Mouse (Mus musculus): ENCODE data around the gene Cln5.

Cln5 gene

DNA sequence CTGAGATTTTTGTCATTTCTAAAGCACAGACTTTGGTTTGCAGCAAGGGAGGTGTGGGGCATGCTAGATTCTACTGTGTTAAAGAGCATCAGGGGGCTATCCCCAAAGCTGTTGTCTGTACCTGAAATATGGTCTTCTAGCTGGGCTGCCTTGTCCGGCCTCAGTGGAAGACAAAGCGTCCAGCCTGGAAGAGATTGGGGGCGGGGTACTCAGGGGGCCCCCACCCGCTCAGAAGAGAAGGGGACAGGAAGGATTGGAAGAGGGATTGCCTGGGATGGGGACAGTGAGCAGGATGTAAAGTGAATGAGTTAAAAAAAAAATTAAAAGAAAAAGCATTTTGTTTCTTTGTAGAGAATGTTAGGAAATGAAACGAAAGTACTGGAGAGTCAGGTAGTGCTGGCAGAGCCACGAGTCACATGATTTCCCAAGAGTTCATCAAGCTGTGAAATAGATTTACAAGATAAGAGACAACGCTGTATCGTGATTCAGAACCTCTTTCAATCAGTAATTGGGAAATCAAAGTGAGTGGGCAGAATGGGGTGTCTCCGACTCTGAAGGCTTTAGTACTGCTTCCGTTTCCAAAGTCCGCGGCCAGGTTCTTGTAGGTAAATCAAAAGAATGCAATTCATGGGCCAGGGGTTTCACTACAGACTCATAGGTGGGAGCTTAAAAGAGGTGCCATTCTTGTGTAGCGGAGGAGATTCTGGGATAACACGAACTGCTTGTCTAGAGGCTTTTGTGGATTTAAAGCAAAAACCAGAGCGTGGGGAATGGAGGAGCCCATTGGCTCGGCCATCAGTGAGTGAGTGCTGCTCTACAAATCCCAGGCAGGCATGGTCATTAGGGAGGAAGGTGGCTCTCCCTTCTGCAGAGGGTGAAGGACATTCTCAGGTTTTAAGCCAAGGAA lies 8.2 kb downstream of the Cln5 start:
- DNase-seq (ENCODE audit: low read depth in 1 of 2, low spot score in 2 of 2) = no peak

DNA sequence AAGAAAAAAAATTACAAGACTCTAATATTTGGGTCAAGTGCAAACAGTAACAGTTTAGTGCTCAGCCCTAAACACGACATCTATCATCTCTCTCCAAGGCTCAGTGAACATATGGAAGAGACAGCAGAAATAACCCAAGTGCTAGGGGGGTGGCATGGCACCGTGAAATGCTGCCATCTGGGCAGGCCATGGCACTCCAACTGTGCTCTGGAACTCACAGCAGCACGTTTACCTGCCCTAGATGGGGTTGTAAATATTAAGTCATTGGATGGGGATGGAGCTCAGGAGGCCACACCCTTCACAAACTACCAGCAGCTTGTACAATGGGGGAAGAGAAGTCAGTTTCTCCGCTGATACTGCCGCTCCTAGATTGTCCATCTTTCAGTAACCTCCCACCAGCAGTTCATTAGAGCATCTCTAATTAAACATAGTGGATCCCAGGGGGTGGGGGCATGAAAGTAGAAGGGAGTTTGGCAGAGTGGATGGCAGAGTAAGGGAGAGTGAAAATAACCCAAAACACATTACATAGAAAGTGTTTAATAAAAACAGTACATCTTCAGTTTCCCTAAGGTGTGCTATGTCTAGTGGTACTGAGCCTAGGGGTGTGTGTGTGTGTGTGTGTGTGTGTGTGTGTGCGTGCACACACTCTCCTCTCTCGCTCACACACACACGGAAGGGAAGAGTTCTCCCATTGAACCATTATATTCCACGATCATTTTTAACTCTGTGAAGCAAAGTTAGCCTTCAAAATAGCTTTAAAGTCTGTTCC lies 9.4 kb downstream of the Cln5 start:
- DNase-seq (ENCODE audit: low read depth in 1 of 2, low spot score in 2 of 2) = no peak

DNA sequence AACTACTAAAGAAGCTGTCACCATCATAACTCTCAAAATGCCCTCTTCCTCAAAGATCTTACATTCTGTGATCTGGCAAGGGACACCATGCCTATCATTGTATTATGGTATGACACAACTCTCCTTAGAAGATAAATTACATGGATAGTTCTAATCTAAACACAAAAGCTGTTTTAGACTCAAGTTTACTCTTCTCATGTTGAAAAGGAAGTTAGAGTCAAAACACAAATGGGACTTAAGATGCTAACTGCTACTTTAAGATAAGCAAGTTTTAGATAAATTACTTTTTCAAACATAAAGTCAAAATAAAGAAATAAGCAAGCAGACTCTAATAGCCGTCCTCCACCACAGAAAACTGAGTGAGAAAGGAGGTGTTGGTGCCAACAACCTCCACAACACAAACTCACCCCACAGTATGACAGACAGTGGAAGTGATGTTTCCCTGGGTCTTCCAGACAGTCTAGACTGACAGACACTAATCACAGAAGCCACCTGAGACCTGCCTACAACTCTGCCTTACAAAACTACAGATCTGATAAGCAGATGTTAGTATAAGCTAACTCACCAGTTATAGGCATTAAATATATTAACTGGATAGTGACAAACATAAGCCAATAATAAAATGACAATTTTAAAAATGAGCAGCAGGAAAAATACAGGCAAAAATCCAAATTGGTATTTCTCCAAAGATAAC lies 16.0 kb downstream of the Cln5 start:
- no peak for DNase-seq (ENCODE audit: low read depth in 1 of 2, low spot score in 2 of 2)

DNA sequence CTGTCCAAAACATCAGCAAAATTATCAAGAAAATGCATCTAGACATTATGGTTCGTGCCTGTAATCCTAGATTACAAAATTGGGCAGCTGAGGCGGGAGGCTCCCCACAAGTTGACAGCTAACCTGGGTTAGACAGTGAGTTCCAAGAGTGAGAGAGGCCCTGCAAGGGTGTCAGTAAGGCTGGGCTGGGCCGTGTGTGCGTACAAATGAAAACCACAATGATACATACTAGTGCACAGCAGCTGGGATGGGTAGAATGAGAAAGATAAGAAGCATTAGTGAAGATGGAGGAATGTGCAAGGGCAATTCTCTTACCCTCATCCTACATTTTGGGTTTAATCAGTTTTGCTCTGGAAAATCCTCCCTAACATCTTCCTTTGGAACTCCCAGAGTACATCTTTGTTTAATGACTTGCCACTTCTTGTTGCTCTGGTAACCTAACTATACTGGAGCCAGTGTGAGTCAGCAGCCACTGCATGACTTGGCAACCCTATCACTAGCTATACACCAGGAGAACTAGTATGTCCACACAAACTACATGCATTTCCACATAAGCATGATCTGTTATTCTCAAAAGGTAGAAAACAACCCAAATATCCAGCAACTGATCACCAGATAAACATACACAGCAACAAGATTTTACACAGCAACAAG lies 16.8 kb downstream of the Cln5 start:
- no peak for DNase-seq (ENCODE audit: low read depth in 1 of 2, low spot score in 2 of 2)

DNA sequence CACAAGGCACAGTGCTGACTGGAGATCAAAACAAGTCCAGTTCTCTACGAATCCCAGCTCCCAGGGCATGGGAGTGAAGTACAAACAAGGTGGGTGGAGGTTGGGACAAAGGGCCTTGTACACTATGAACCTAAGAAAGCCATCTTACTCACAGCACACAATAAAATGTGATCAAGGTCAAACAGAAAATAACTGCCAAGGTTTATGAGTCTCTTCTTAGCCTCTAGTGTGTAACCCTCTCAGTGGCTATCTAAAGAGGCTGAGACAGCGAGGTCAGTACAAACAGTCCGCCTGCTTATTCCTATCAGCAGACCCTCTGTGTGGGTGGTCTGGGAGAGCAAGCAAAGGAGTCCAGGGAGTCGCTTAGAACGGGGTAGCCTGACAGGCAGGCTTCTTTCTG lies 17.8 kb downstream of the Cln5 start:
- DNase-seq (ENCODE audit: low read depth in 1 of 2, low spot score in 2 of 2) = no peak

DNA sequence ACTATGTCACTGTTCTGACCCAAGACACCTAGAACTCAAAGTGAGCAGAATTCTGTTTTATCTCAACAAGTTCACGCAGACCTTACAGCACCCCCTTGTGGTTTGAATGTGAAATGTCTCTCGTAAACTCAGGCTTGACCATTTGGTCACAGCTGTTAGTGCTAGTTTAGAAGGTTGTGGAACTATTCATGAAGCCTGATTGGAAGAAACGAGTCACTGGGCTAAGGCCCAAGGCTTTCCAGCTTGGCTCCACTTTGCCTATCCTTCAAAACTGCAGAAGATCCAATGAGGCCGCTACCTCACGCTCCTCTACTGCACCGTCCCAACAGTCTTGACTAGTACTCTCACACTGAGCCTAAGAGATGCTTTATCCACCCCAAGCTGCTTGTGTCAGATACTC lies 18.6 kb downstream of the Cln5 start:
- DNase-seq (ENCODE audit: low read depth in 1 of 2, low spot score in 2 of 2) = no peak

DNA sequence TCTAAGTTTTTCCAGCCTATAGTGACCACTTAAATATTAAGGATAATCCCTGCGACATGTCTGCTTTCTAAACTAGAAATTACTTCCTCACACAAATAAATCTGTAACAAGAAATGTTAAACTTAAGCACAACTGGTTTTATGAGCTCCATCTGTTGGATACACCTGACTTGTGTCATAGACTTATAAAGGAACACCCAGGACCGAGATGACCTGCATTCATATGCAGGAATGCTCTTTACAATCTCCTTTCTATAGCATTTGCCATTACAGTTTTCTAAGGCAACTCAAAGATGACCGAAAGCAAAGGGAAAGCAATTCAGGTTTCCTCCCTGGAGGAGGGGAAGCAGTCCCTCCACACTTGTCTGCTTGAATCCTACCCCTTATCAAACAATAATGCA lies 23.2 kb downstream of the Cln5 start:
- no peak for DNase-seq (ENCODE audit: low read depth in 1 of 2, low spot score in 2 of 2)

DNA sequence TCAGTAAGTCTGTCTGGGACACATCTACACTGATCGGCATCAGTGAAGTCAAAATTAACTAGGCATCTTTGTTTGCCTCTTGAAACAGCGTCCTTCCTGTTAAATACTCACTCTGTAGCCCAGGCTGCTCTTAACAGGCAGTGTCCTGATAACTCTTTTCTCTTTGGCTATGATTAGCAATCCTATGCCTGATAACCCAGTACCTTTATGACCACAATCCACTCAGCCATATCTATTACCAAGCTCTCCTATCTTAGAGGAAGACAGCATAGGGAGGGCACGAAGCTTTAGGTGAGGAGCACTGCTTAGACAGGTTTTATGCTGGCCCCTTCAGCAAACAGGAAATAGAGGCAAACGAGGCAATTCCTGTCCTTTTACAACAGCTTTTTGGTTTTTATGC lies 23.7 kb downstream of the Cln5 start:
- no peak for DNase-seq (ENCODE audit: low read depth in 1 of 2, low spot score in 2 of 2)

DNA sequence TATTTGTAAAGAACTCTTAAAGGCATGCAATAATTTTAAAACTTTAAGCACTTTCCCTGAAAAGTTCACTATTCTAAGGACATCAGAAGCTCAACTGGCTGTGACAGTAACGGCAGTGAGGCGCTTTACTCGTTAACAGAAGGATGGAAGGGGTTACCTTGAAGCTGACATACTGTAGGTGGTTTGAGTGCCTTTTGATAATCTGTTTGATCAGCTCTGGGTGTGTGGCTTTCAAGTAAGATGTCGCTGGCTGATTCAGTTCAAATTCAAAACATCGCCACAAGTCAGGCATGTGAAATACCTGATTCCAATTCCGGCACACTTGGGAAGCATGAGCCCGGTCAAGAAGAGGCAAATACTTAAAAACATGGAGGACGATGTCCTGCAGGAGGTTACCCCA lies 25.0 kb downstream of the Cln5 start:
- no peak for DNase-seq (ENCODE audit: low read depth in 1 of 2, low spot score in 2 of 2)

DNA sequence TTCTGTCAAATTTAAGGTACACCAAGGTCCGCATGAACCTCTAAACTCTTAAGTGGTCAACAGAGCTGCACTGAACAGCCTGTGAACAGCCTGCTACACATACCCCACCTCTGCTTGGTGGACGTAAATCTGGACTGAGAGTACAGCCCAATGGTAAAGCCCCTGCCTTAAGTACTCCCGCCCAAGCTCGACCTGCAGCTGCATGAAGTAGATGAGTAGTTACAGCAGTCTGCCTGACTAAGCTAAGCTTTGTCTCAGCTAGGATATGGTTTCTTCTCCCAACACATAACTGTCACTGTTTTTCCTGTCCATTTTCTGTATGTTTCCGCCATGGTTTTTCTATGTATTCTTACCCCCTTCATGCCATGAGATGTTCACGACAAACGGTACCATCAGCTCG lies 25.8 kb downstream of the Cln5 start:
- no peak for DNase-seq (ENCODE audit: low read depth in 1 of 2, low spot score in 2 of 2)

DNA sequence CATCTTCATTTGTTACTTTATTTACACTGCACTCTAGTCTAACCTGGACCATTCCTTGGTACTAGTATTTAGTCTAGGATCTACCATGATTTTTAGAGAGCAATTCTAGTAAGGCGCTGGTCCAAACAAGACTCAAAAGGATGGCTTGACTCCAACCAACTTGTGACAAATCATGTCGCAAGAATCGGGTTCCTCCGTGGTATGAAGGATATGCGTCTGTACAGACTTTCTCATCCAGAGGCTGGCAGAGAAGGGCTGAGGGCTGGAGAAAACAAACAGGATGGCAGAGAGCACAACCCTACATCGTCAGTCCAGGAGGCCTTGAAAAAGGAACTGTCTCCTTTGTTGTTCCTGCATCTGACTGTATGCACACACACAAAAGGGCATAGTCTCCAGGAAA lies 26.6 kb downstream of the Cln5 start:
- no peak for DNase-seq (ENCODE audit: low read depth in 1 of 2, low spot score in 2 of 2)

DNA sequence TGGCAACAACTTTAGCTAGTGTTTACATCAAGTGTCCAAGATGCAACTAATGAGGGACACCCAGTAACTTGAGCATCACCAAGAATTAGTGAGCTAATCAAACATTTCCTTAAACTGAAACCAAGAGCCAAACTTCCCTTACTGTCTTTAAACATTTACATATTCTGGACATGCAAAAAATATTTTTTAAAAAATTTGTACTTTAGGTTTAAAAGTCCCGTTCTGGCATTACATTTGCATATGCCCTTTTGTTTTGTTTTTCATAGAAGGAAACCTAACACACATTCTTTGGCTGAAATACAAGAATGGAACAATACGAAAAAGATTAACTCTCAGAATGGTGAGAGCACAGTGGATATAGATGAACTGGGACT lies 28.2 kb downstream of the Cln5 start:
- no peak for DNase-seq (ENCODE audit: low read depth in 1 of 2, low spot score in 2 of 2)

DNA sequence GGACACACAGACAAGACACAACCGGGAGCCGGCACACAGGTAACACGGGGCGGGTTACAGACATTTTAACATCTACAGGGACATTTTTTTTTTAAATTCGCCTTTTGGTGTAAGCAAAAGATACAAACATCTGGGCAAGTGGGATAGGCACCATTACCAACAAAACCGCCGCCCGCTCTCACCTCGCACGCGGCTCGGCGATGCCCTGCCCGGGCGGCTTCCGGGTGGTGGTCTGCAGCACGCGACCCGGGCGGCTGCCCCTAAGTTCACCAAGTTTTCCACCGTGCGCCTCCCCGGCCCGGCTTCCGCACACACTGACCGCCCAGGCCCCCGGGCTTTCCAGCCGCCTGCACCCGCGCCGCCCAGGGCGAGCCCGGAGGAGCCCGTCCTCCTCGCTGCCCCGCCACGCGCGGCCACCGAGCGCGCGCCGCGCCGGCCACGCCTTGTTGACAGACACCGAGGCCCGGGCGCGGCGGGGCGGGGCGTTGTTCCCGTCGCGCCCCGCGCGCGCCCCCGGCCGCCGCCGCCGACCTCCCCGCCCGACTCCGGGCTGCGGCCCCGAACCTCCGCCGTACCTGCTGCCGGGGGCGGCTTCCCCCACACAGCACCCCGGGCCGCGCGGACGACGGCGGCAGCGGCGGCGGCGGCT lies 28.7 kb downstream of the Cln5 start:
- peak; percentile 50 to 69 for DNase-seq (ENCODE audit: low read depth in 1 of 2, low spot score in 2 of 2)

DNA sequence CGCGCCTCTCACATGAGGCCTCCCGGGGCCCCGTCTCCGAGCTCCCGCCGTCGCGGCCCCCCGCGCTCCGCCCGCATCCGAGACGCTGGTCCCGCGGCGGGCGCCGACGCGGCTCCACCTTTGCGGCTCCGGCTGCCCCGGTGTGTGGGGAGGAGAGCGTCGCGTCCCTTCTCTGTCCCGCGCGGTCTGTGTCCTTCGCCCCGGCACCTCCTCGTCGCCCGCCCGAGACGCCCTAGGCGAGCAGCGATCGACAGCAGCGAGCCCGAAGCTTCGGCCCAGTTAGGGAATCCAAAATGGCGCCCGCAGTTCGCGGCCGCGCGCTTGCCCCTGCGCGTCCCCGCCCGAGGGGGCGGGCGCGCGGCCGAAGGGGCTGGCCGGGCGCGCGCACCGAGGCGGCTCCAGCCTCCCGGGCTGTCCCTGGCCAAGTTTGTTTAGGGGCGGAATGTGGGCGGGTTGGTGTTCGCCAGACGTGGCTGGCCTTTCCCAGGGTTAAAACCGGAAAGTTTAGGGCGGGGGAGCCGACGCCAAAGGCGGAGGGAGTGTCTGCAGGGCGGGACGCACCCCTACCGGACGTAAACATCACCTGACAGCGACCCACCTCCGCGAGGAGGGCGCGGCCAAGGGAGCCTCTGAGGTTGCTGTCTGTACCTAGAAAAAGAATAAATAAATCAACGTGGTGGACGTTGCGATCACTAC lies 29.4 kb downstream of the Cln5 start, which contains the start of gene Fbxl3:
Fbxl3 (minus strand) TSS at position 329 of the 696 bp plus-strand sequence.
- DNase-seq (ENCODE audit: low read depth in 1 of 2, low spot score in 2 of 2) = peak; percentile 75 to 82

DNA sequence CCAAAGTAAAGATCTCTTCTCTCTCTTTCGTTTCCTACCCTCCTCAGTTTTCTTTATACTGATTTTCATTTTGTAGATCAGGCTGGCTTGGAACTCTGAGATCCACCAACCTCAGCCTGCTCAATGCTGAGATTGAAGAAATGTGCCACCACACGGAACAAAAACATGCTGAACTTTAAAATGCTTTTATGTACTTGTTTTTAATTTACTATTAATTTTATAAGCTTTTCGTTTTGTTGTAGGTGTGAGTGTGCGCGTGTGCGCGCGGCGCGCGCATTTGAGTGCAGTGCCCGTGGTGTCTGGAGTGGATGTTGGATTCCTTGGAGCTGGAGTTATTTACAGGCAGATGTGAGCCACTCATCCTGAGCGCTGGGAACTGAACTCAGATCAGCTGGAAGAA lies 30.3 kb downstream of the Cln5 start:
- no peak for DNase-seq (ENCODE audit: low read depth in 1 of 2, low spot score in 2 of 2)

DNA sequence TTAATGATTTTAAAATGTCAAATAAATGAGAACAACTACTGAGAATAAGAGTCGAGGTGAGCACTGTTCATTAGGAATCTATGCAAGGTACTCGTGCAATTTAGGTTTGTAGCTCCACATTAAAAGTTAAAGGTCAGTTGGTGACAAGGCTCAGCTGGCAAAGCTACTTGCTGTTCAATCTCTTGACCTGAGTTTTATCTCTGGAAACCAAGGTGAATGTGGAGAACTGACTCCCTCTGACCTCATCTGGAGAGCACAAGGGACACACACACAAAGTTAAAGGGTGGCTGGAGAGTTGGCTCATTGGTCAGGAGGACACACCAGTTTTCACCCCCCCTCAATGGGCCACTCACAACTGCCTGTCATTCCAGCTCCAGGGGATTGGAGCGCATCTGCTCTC lies 31.2 kb downstream of the Cln5 start:
- no peak for DNase-seq (ENCODE audit: low read depth in 1 of 2, low spot score in 2 of 2)

DNA sequence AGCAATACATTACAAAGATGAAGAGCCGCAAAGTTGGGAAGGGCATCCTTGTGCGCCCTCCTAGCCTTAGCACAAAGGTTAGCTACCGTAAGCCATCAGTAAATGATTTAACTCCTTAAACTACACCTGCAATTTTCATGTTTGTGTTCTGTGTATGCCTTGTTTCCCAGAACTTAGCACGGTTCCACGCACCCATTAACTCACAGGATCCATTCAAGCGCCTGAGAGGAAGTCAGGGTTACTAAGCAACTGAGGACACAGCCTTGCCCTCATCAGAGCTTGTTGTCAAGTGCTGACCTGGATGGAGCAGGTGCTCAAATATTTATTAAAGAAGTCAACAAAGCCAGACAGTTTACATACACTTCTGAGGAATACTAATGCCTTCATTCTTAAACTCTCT lies 32.2 kb downstream of the Cln5 start:
- no peak for DNase-seq (ENCODE audit: low read depth in 1 of 2, low spot score in 2 of 2)

DNA sequence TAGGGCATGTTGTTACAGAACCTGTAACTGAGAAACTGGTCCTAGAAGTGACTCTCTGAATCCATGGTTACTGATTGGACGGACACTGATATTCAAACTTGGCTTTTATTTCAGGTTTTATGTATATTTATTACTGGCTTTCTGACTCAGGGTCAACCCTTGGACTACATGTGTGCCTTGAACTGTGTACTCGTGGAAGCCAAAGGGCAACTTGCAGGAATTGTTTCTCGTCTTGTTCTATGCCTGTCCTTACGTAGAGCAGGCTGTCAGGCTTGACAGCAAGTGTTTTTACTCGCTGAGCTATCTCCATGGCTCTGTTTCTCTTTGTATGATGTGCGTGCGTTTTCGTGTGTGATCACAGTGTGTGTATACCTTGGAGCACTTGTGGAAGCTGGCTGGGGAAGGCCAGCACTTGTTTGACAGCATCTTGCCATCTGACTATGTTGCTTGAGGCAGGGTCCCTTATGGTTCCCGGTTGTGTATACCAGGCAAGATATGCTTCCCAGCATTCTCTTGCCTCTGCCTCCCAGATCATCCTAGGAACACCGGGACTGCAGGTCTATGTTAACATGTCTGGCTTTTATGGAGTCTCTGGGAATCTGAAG lies 32.8 kb downstream of the Cln5 start:
- no peak for DNase-seq (ENCODE audit: low read depth in 1 of 2, low spot score in 2 of 2)

DNA sequence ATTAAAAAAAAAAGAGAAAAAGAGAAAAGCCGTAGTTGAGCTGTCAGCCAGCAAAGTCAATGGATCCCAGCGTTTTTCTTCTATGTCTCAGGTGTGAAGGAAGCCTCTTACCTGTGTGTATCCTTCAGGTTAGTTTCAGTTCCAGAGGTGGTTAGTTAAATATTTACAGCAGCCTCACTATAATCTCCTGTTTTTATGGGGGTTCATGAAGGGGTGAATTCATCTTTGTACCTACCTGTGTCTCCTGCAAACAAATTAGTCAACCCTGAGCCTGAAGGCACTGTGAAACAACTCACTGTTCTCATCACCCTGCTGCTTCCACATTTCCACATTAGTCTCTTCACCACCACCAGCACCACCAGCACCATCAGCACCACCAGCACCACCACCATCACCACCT lies 36.3 kb downstream of the Cln5 start:
- no peak for DNase-seq (ENCODE audit: low read depth in 1 of 2, low spot score in 2 of 2)

DNA sequence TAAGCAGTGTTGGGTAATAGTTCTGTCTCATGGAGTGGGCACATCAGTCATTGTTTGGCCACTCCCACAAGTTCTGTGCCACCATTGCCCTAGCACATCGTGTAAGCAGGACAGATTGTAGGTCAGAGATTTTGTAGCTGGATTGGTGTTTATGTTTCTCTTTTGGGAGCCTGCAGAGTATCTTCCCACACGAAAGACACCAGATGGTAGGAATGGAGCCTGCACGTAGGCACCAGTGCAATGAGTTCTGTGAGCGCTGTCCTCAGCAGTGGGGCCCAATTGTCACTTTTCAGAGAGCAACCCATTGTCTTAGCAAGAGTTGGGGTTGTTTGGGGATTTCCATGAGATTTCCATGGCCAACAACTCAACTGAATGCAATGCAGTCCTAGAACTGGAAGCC lies 40.0 kb downstream of the Cln5 start:
- no peak for DNase-seq (ENCODE audit: low read depth in 1 of 2, low spot score in 2 of 2)
